Mouse (Mus musculus) layer of hippocampus, postnatal 36 days (tissue): Measurements from ENCODE around the gene Tprgl. TPM values are rescaled to one million over a fixed set of nuclear protein-coding genes. Genes with fewer than 3 reads are reported as not detected.
A peak's percentile ranks its signal among the peaks of the same experiment; 100 is the strongest.

ENCODE experiments used
- DNase-seq, 2 experiments: peaks; one replicate each; pipeline ENCODE4 v3.0.0; 2022
- total RNA-seq, 2 experiments: library from RNA; stranded (reverse); gene quantifications; 2 replicates each; pipeline ENCODE4 v1.2.3; 2021

Gene Tprgl
- total RNA-seq, 2 experiments from 2014 or later: 161 to 177 TPM

DNA sequence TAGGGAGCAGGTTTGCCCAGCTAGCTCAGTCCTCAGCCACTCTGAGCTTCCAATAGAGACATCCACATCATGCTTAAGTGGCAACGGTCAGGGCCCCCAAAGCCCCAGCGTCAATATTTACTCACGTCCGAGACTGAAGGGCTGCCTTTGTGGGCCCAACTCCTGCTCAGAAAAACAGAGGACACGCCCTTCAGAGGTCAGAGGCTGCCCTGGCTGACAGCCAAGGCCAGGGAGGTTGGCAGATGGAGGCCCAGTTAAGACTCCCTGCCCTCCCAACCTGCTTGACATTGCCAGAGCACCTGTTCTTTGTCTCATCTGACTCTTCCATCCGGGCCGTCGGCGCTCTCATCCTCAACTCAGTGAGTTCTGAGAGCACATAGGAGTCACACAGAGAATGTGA lies 41.7 kb downstream of the Tprgl start:
- DNase-seq: no peak

DNA sequence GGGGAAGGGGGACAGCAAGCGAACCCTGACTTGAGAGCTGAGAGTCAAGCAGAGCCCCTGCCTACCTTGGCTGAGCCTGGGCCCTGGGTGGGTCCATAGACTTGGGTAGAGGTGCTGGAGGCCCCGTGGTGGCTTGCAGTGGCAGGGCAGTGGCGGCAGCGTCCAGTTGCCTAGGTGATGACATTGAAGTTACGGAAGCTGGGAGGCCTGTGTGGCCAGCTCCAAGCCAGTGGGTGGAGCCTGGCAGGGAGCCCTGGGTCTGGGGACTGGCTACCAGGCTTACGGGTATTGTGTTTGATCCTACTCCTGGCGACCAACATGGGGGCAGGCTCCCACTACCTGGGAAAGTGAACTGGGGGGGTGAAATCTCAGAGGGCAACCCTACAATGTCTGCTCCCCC lies 44.0 kb downstream of the Tprgl start:
- DNase-seq: no peak

DNA sequence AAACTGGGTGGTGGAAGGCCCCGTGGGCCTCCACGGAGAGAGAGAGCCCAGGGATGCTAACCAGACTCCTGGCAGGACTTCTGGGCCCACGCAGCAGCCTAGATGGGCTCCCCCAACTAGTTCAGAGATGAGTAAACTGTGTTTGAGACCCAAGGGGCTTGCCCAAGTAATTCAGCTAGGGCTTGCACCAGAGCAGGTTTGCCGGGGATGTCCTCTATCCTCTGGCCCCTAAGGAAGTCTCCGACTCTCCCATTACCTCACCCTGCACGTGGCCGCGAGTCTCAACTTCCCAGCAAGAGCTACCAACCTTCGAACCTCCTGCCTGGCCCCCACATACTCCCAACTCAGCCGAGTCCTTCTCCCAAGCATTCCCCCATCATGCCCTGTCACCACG lies 50.6 kb downstream of the Tprgl start:
- no peak for DNase-seq

DNA sequence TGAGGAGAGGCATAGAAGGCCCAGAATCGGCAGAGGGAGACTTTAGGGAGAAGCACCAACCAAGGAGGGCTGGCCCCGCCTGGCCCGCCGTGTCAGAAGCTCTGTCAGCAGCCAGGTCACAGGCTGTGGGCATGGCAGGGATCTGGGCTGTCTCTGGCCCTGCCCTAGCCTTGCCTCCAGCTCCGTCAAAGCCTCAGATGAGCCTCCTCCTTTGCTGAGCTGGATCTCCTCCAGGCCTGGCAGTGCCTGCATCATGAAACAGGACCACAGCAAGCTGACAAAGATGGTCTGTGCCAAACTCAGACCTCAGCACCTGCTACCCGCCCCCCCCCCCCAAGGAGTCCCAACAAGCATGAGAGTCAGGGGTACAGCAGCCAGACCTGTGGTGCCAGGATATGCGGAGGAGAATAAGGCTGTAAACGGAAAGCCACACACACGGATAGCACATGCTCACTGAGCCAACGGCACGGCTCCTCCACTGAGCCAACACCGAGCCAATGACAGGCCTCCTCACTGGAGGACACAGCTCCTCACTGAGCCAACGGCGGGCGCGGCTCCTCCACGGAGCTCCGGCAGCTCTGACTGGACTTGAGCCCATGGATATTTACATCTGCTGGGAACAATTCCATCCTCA lies 51.1 kb downstream of the Tprgl start:
- DNase-seq: peak in 1 of 2 experiments; percentile 34

Other genes with a start within 250 kb of the Tprgl start
- 10 to 100 TPM; 22.4 to 25.1 TPM for gene A430005L14Rik, start 203.4 kb downstream of the Tprgl start, total RNA-seq
- gene Dffb, start 185.5 kb downstream of the Tprgl start, total RNA-seq: 10 to 100 TPM; 12.2 to 16.0 TPM
- 10 to 100 TPM; 32.1 to 38.4 TPM for gene Cep104, start 185.5 kb downstream of the Tprgl start, total RNA-seq
- 10 to 100 TPM; 64.5 to 70.7 TPM for gene Lrrc47, start 148.9 kb downstream of the Tprgl start, total RNA-seq
- gene Smim1, start 134.4 kb downstream of the Tprgl start, total RNA-seq: 1 to 10 TPM; 6.6 to 7.6 TPM
- gene Ccdc27, start 118.0 kb downstream of the Tprgl start, total RNA-seq: 1 to 10 TPM; 1.1 to 1.3 TPM
- gene Trp73, start 20.5 kb downstream of the Tprgl start, total RNA-seq: 1 to 10 TPM; 1.6 to 3.1 TPM
- gene Wrap73, start 18.3 kb downstream of the Tprgl start, total RNA-seq: 10 to 100 TPM; 33.8 to 36.0 TPM
- gene Megf6, start 10.1 kb upstream of the Tprgl start, total RNA-seq: 1 to 10 TPM; 5.1 to 5.2 TPM
- gene Arhgef16, start 141.0 kb upstream of the Tprgl start, total RNA-seq: under 1 TPM; 0.33 to 0.72 TPM
- gene B230104I21Rik, start 175.5 kb upstream of the Tprgl start, total RNA-seq: under 1 TPM in 1 of 2 experiments, not detected in 1; 0.46 TPM